Mouse (Mus musculus) MEL (cell line): Measurements from ENCODE around the gene Atp8b2. TPM values are rescaled to one million over a fixed set of nuclear protein-coding genes. Genes with fewer than 3 reads are reported as not detected.

Experiments
- DNase-seq: peaks from one replicate; pipeline ENCODE4 v3.0.0; 2011; ENCODE audit warnings: low read depth, low spot score
- H3K27ac ChIP-seq: 2 replicates; pipeline ENCODE4 v1.5.1; 2012; ENCODE audit warnings: low read depth, mild to moderate bottlenecking, control low read depth, low read length, moderate library complexity; ENCODE audit not compliant: control insufficient read depth
- H3K27me3 ChIP-seq, 2 experiments: fragments of 150-350 bp in 1 of 2; sonication (generic) in 1 of 2; 2 replicates each; pipeline ENCODE4 v1.6.1; 2012; ENCODE audit warnings: low read length in 2 of 2, mild to moderate bottlenecking in 2 of 2, improper control_type of control experiment in 1 of 2, moderate library complexity in 1 of 2; ENCODE audit not compliant: insufficient read depth in 2 of 2, control insufficient read depth in 1 of 2
- H3K36me3 ChIP-seq, 2 experiments: 2 replicates each; pipeline ENCODE4 v1.6.1; 2012 to 2014; ENCODE audit warnings: low read length in 2 of 2, improper control_type of control experiment in 1 of 2, inconsistent platforms in 1 of 2, mild to moderate bottlenecking in 1 of 2; ENCODE audit not compliant: insufficient read depth in 2 of 2, control insufficient read depth in 1 of 2
- H3K4me1 ChIP-seq, 2 experiments: fragments of 150-350 bp in 1 of 2; sonication (generic) in 1 of 2; 2 replicates each; pipeline ENCODE4 v1.6.1; 2012; ENCODE audit warnings: low read length in 2 of 2, improper control_type of control experiment in 1 of 2, mild to moderate bottlenecking in 1 of 2; ENCODE audit not compliant: insufficient read depth in 2 of 2, control insufficient read depth in 1 of 2
- H3K4me3 ChIP-seq, 2 experiments: fragments of 150-350 bp in 1 of 2; sonication (generic) in 1 of 2; 2 replicates each; pipeline ENCODE4 v1.5.1; 2012; ENCODE audit warnings: low read depth in 2 of 2, low read length in 2 of 2, mild to moderate bottlenecking in 2 of 2, moderate library complexity in 2 of 2, control low read depth in 1 of 2, improper control_type of control experiment in 1 of 2; ENCODE audit not compliant: control insufficient read depth in 1 of 2, insufficient read depth in 1 of 2
- H3K79me2 ChIP-seq: 2 replicates; pipeline ENCODE4 v1.6.1; 2012; ENCODE audit warnings: mild to moderate bottlenecking, low read length, moderate library complexity; ENCODE audit not compliant: control insufficient read depth, poor library complexity, insufficient read depth
- H3K9ac ChIP-seq: 2 replicates; pipeline ENCODE4 v1.6.1; 2012; ENCODE audit warnings: low read depth, mild to moderate bottlenecking, control low read depth, low read length, moderate library complexity; ENCODE audit not compliant: control insufficient read depth, poor library complexity, severe bottlenecking
- H3K9me3 ChIP-seq: fragments of 150-350 bp; sonication (generic); replicated peaks from 2 replicates; pipeline ENCODE4 v1.6.1; 2012; ENCODE audit warnings: mild to moderate bottlenecking, low read length, improper control_type of control experiment, moderate library complexity; ENCODE audit not compliant: insufficient read depth
- CTCF ChIP-seq, 3 experiments: IDR thresholded peaks in 2 of 3; conservative IDR thresholded peaks in 1 of 3; 2 replicates each; pipeline ENCODE4 v1.5.1; 2011 to 2012; ENCODE audit warnings: low read length in 3 of 3, low read depth in 2 of 3, mild to moderate bottlenecking in 2 of 3, improper control_type of control experiment in 1 of 3, inconsistent platforms in 1 of 3, mixed read lengths in 1 of 3, moderate library complexity in 1 of 3; ENCODE audit not compliant: control insufficient read depth in 1 of 3, insufficient read depth in 1 of 3, poor library complexity in 1 of 3, severe bottlenecking in 1 of 3
- ELF1 ChIP-seq: IDR thresholded peaks from 2 replicates; pipeline ENCODE4 v1.6.1; 2014; ENCODE audit warnings: low read depth, mild to moderate bottlenecking, inconsistent platforms, low read length, improper control_type of control experiment, moderate library complexity
- JUND ChIP-seq: IDR thresholded peaks from 2 replicates; pipeline ENCODE4 v1.6.1; 2011; ENCODE audit warnings: low read depth, mild to moderate bottlenecking, improper control_type of control experiment, low read length
- KAT2A ChIP-seq: conservative IDR thresholded peaks from 2 replicates; pipeline ENCODE4 v1.6.1; 2012; ENCODE audit warnings: low read depth, low read length, improper control_type of control experiment, inconsistent platforms
- MAX ChIP-seq: IDR thresholded peaks from 2 replicates; pipeline ENCODE4 v1.6.1; 2011; ENCODE audit warnings: low read length, improper control_type of control experiment
- MYB ChIP-seq: IDR thresholded peaks from 2 replicates; pipeline ENCODE4 v1.6.1; 2011; ENCODE audit warnings: mild to moderate bottlenecking, low read depth, low read length, improper control_type of control experiment
- NELFE ChIP-seq: IDR thresholded peaks from 2 replicates; pipeline ENCODE4 v1.6.1; 2011; ENCODE audit warnings: low read depth, low read length, improper control_type of control experiment
- NRF1 ChIP-seq: IDR thresholded peaks from 2 replicates; pipeline ENCODE4 v1.6.1; 2014; ENCODE audit warnings: low read depth, mild to moderate bottlenecking, inconsistent platforms, low read length, improper control_type of control experiment, moderate library complexity; ENCODE audit not compliant: poor library complexity, insufficient read depth, severe bottlenecking
- POLR2AphosphoS5 ChIP-seq: IDR thresholded peaks from 2 replicates; pipeline ENCODE4 v1.6.1; 2012; ENCODE audit warnings: low read depth, borderline replicate concordance, mild to moderate bottlenecking, inconsistent platforms, low read length, moderate library complexity, mixed read lengths
- RCOR1 ChIP-seq: IDR thresholded peaks from 2 replicates; pipeline ENCODE4 v1.6.1; 2012; ENCODE audit warnings: low read depth, mild to moderate bottlenecking, inconsistent platforms, low read length, improper control_type of control experiment
- SIN3A ChIP-seq: IDR thresholded peaks from 2 replicates; pipeline ENCODE4 v1.6.1; 2012; ENCODE audit warnings: low read length, improper control_type of control experiment, inconsistent platforms
- SMC3 ChIP-seq: IDR thresholded peaks from 2 replicates; pipeline ENCODE4 v1.6.1; 2011; ENCODE audit warnings: low read depth, low read length, improper control_type of control experiment
- TAL1 ChIP-seq: IDR thresholded peaks from 2 replicates; pipeline ENCODE4 v1.6.1; 2012; ENCODE audit warnings: mild to moderate bottlenecking, inconsistent platforms, low read length, moderate library complexity, mixed read lengths
- UBTF ChIP-seq: IDR thresholded peaks from 2 replicates; pipeline ENCODE4 v1.6.1; 2012; ENCODE audit warnings: low read depth, mild to moderate bottlenecking, inconsistent platforms, low read length, improper control_type of control experiment, moderate library complexity, borderline replicate concordance; ENCODE audit not compliant: insufficient read depth
- USF1 ChIP-seq: IDR thresholded peaks from 2 replicates; pipeline ENCODE4 v1.6.1; 2014; ENCODE audit warnings: low read depth, mild to moderate bottlenecking, inconsistent platforms, low read length, improper control_type of control experiment, moderate library complexity
- USF2 ChIP-seq, 2 experiments: IDR thresholded peaks; 2 replicates each; pipeline ENCODE4 v1.6.1; 2011 to 2012; ENCODE audit warnings: improper control_type of control experiment in 2 of 2, low read length in 2 of 2, borderline replicate concordance in 1 of 2, inconsistent platforms in 1 of 2, low read depth in 1 of 2, mild to moderate bottlenecking in 1 of 2; ENCODE audit not compliant: insufficient read depth in 1 of 2
- ZMIZ1 ChIP-seq: IDR thresholded peaks from 2 replicates; pipeline ENCODE4 v1.6.1; 2012; ENCODE audit warnings: low read depth, mild to moderate bottlenecking, inconsistent platforms, low read length, improper control_type of control experiment, moderate library complexity
- polyA plus RNA-seq, 2 experiments: library from polyadenylated mRNA; stranded (reverse) in 1 of 2; unstranded in 1 of 2; fragments of >175 nt in 1 of 2; fragments of >200 nt in 1 of 2; gene quantifications; 2 replicates each; pipeline versions ENCODE4 v1.2.1 to v1.2.4; 2012; ENCODE audit warnings: low replicate concordance in 2 of 2, low read depth in 1 of 2; ENCODE audit not compliant: insufficient read length in 2 of 2, insufficient read depth in 1 of 2, missing spikeins in 1 of 2
- total RNA-seq: library from RNA; depleted of rRNA; stranded (reverse); fragments of 300-350 nt; gene quantifications from 2 replicates; pipeline ENCODE4 v1.2.3, GENCODE M21; 2012

The Atp8b2 gene
- total and polyA plus RNA-seq, 3 experiments, result 27.1 to 44.7 TPM; not detected in 1

DNA sequence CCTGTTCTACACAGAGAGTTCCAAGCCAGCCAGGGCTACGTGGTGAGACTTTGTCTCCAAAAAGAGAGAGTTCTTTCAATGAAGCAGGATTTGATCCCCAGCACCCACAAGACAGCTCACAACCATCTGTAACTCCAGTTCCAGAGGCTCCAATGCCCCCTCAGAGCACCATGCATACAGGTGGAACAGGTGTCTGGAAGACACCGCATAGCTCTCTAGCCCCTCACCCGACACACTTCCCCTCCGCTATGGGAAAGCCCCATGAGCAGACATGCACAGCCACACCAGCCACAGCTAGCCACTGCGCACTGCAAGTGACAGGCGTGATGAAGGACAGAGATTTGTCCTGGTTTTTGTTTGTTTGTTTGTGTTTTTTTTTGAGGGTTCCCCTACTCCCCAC is 54.5 kb downstream of the Atp8b2 start:
- peaks cover 2 to 33% of the 10 kb centered on the region in 2 experiments for H3K4me1 ChIP-seq
- H3K9ac ChIP-seq, result no peak overlapping the region
- no peaks in the 10 kb centered on the region for H3K9me3 ChIP-seq

DNA sequence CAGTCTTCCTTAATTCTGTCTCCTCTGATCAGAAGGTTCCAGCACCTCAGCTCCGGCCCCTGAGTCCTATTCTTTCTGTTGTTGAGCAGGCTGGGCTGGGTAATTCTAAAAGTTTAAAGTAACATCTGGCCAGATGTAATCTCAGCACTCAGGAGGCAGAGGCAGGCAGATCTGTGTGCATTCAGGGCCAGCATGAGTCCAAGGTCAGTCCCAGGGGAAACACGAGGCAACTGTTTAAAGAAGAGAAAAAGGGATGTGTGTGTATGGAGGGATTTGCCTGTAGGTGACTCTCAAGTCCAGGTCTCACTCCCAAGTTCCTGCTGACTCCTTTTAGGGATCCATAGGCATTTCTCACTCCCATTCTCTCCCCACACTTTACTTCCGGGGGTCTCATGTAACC is 55.5 kb downstream of the Atp8b2 start:
- no peak overlapping the region for H3K9ac ChIP-seq
- no peaks in the 10 kb centered on the region for H3K9me3 ChIP-seq
- H3K27me3 ChIP-seq, result no peaks in the 10 kb centered on the region
- peaks cover 0 to 19% of the 10 kb centered on the region in 2 experiments; a peak in 2 of 4 replicates for H3K36me3 ChIP-seq
- H3K27ac ChIP-seq, result no peak overlapping the region
- TF ChIP-seq MAX (no peak), USF2 (IDR thresholded peaks at IDR 0.05; ENCODE audit: borderline replicate concordance in 1 of 2, insufficient read depth in 1 of 2, low read depth in 1 of 2, low read length in 2 of 2) (no peak), POLR2AphosphoS5 (no peak), ZMIZ1 (no peak), SIN3A (no peak), JUND (no peak), NELFE (no peak)
- H3K4me3 ChIP-seq, result no peak overlapping the region
- H3K79me2 ChIP-seq, result no peaks in the 10 kb centered on the region
- no peak for DNase-seq
- peaks cover 2 to 33% of the 10 kb centered on the region in 2 experiments for H3K4me1 ChIP-seq

More for the DNA sequence above, 54.5 kb downstream of the Atp8b2 start:
- Histone ChIP-seq H3K79me2 (no peaks in the 10 kb centered on the region), H3K27me3 (peaks cover 0 to 3% of the 10 kb centered on the region in 2 experiments; a peak in 1 of 4 replicates)
- TF ChIP-seq MYB (no peak), RCOR1 (no peak), NELFE (no peak), ELF1 (no peak), USF1 (no peak), UBTF (no peak), JUND (no peak), NRF1 (no peak), CTCF (IDR thresholded peaks at IDR 0.05 in 2 of 3, conservative IDR thresholded peaks at IDR 0.05 in 1 of 3; ENCODE audit: control insufficient read depth in 1 of 3, insufficient read depth in 1 of 3, low read depth in 2 of 3, low read length in 3 of 3, poor library complexity in 1 of 3, severe bottlenecking in 1 of 3) (no peak), TAL1 (no peak), KAT2A (no peak), SMC3 (no peak)
- TF ChIP-seq, all 39 proteins: peak for 0
- H3K36me3 ChIP-seq, result peaks cover 0 to 19% of the 10 kb centered on the region in 2 experiments; a peak in 2 of 4 replicates
- DNase-seq, result no peak
- no peak overlapping the region for H3K4me3 ChIP-seq
- no peak overlapping the region for H3K27ac ChIP-seq
